Mouse (Mus musculus) left cerebral cortex, adult 2 months (tissue): Measurements from ENCODE around the gene Shtn1. TPM values are rescaled to one million over a fixed set of nuclear protein-coding genes. Genes with fewer than 3 reads are reported as not detected.

Experiments used
- DNase-seq, 2 experiments: peaks; one replicate each; pipeline ENCODE4 v3.0.0; 2021 to 2022; ENCODE audit warnings: low spot score in 2 of 2, mixed read lengths in 1 of 2; ENCODE audit errors: extremely low spot score in 1 of 2
- H3K27ac ChIP-seq: fragments of 200-600 bp; 2 replicates; pipeline ENCODE4 v1.8.1; 2022
- H3K4me3 ChIP-seq: fragments of 200-600 bp; 2 replicates; pipeline ENCODE4 v1.8.1; 2022
- CTCF ChIP-seq: fragments of 200-600 bp; IDR thresholded peaks from 2 replicates; pipeline ENCODE4 v1.8.1; 2022; ENCODE audit warnings: antibody characterized with exemption, mild to moderate bottlenecking, moderate library complexity
- intact Hi-C: fragments of 180-260 bp; cut with DNase I; formaldehyde crosslinking; loops from one replicate; pipeline ENCODE4 v1.15.1; 2025
- long read RNA-seq, 2 experiments: library from polyadenylated mRNA; stranded (forward); transcript quantifications; one replicate each; pipeline ENCODE4 v2.0.0; 2021; ENCODE audit warnings: borderline mapping rate in 2 of 2
- total RNA-seq, 2 experiments: library from RNA; stranded (reverse); gene quantifications; 2 replicates each; pipeline ENCODE4 v1.2.3; 2021

Shtn1 gene
- 10 to 100 TPM; 17.6 to 19.5 TPM for total RNA-seq
- long read RNA-seq, experiment 1, transcript Shtn1-202 (15 exons, 3,769 nt): major isoform, 11 of 16 reads
- long read RNA-seq, experiment 1, partial matches to known transcripts: 4 of 16 reads
- long read RNA-seq, experiment 1, other reads (novel, unspliced or antisense): 1 of 16 reads
- long read RNA-seq, experiment 2, transcript Shtn1-202 (15 exons, 3,769 nt): major isoform, 5 of 13 reads
- long read RNA-seq, experiment 2, partial matches to known transcripts: 1 of 13 reads
- long read RNA-seq, experiment 2, other reads (novel, unspliced or antisense): 7 of 13 reads

- intact Hi-C loops: no loop called here
- TF ChIP-seq CTCF: no peak
Measured at GRCm38 (mm10) chr19:59075472-59076101, at the start of gene Shtn1. TSS of gene Shtn1 (minus strand) at chr19:59076100.

GRCm38 (mm10) chr19:59114152-59114551 is 38.3 kb upstream of the Shtn1 start:
- Histone ChIP-seq H3K27ac (no peak overlapping the region), H3K4me3 (no peak overlapping the region)
- TF ChIP-seq CTCF: no peak
- no peak for DNase-seq
- intact Hi-C loops: no loop called here

More at GRCm38 (mm10) chr19:59075472-59076101, at the start of gene Shtn1:
- peak within 1 kb of the TSS; percentile 83 for H3K27ac ChIP-seq
- peak; percentile 73 to 74 for DNase-seq
- peak within 1 kb of the TSS; percentile 75 for H3K4me3 ChIP-seq

- no peak for DNase-seq
- TF ChIP-seq CTCF: no peak
- intact Hi-C loops: no loop called here
- Histone ChIP-seq H3K4me3 (no peak overlapping the region), H3K27ac (no peak overlapping the region)
Measured at GRCm38 (mm10) chr19:59109937-59110336, 34.0 kb upstream of the Shtn1 start.

- H3K4me3 ChIP-seq: no peak overlapping the region
- TF ChIP-seq CTCF: no peak
- H3K27ac ChIP-seq: no peak overlapping the region
- intact Hi-C loops: no loop called here
- DNase-seq: no peak
Measured at GRCm38 (mm10) chr19:59098315-59098714, 22.4 kb upstream of the Shtn1 start.

- Histone ChIP-seq H3K27ac (no peak overlapping the region), H3K4me3 (no peak overlapping the region)
- DNase-seq: no peak
- TF ChIP-seq CTCF: no peak
- intact Hi-C loops: no loop called here
Measured at GRCm38 (mm10) chr19:59092295-59092694, 16.4 kb upstream of the Shtn1 start.

GRCm38 (mm10) chr19:59090337-59090736 is 14.4 kb upstream of the Shtn1 start:
- TF ChIP-seq CTCF: no peak
- no peak for DNase-seq
- intact Hi-C loops: no loop called here

GRCm38 (mm10) chr19:59084296-59084695 is 8.4 kb upstream of the Shtn1 start:
- DNase-seq: no peak
- intact Hi-C loops: no loop called here
- Histone ChIP-seq H3K4me3 (no peak overlapping the region), H3K27ac (no peak overlapping the region)
- TF ChIP-seq CTCF: peak; percentile 11

More at GRCm38 (mm10) chr19:59090337-59090736, 14.4 kb upstream of the Shtn1 start:
- no peak overlapping the region for H3K27ac ChIP-seq
- H3K4me3 ChIP-seq: no peak overlapping the region

- intact Hi-C loops: no loop called here
- Histone ChIP-seq H3K27ac (no peak overlapping the region), H3K4me3 (no peak overlapping the region)
- TF ChIP-seq CTCF: no peak
- no peak for DNase-seq
Measured at GRCm38 (mm10) chr19:59076131-59076530, 231 bp upstream of the Shtn1 start.

GRCm38 (mm10) chr19:59074841-59075471 is 944 bp downstream of the Shtn1 start:
- DNase-seq: peak in 1 of 2 experiments; percentile 31
- Histone ChIP-seq H3K27ac (peak overlapping the region; percentile 83), H3K4me3 (peak overlapping the region; percentile 75)
- TF ChIP-seq CTCF: no peak
- intact Hi-C loops: no loop called here

GRCm38 (mm10) chr19:59074381-59074780 is 1.5 kb downstream of the Shtn1 start:
- intact Hi-C loops: no loop called here
- DNase-seq: no peak
- H3K27ac ChIP-seq: peak overlapping the region; percentile 83
- TF ChIP-seq CTCF: no peak
- peak overlapping the region; percentile 75 for H3K4me3 ChIP-seq

- no peak for TF ChIP-seq CTCF
- intact Hi-C loops: no loop called here
- no peak overlapping the region for H3K4me3 ChIP-seq
- H3K27ac ChIP-seq: no peak overlapping the region
- no peak for DNase-seq
Measured at GRCm38 (mm10) chr19:59073006-59073405, 2.9 kb downstream of the Shtn1 start.

- intact Hi-C loops: no loop called here
- DNase-seq: no peak
- Histone ChIP-seq H3K27ac (no peak overlapping the region), H3K4me3 (no peak overlapping the region)
- no peak for TF ChIP-seq CTCF
Measured at GRCm38 (mm10) chr19:59071979-59072378, 3.9 kb downstream of the Shtn1 start.
